Mouse (Mus musculus): Measurements from ENCODE around the gene Cd79b. TPM values are rescaled to one million over a fixed set of nuclear protein-coding genes. Genes with fewer than 3 reads are reported as not detected.

The Cd79b gene
- polyA plus RNA-seq, 1 experiment from 2014 or later = 3.6 TPM

DNA sequence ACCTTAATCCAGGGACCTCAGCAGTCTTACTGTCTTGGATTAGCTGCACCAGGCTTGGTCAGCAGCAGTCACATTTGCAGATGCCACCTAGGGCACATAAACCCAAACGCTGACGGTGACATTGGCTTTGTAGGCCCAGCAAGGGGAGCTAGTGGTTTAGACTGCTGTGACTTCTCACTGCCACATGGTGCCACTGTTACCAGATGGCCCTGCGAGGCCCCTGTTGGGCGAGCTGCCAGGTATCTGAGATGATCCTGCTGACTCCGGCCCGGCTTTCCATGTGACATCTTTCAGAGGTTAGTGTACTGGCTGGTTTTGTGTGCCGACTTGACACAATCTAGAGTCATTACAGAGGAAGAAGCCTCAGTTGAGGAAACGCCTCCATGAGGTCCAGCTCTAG is 25.2 kb downstream of the Cd79b start:
- ATAC-seq (replicated peaks; ENCODE audit: extremely low read depth, insufficient read depth, low FRiP score) = peak; percentile 75
- no peak overlapping the region for H3K4me2 ChIP-seq (ENCODE audit: low read depth, low read length)
- 30% methylated on average over 8 of the region's 8 CpGs for WGBS
- no peak overlapping the region for H3K27ac ChIP-seq (ENCODE audit: low read length)
- H3K9me3 ChIP-seq (replicated peaks; ENCODE audit: control insufficient read depth, low read length) = no peaks in the 10 kb centered on the region
- H3K4me1 ChIP-seq (ENCODE audit: control insufficient read depth, insufficient read depth, low read length) = peaks cover 5% of the 10 kb centered on the region; the same call in 1 of the 2 replicates
- no peaks in the 10 kb centered on the region for H3K36me3 ChIP-seq (ENCODE audit: control insufficient read depth, insufficient read depth)
- H3K9ac ChIP-seq (ENCODE audit: low read length) = no peak overlapping the region
- no peaks in the 10 kb centered on the region for H3K27me3 ChIP-seq (ENCODE audit: control insufficient read depth, insufficient read depth, low read length)
- H3K4me3 ChIP-seq (ENCODE audit: low read length) = no peak overlapping the region

DNA sequence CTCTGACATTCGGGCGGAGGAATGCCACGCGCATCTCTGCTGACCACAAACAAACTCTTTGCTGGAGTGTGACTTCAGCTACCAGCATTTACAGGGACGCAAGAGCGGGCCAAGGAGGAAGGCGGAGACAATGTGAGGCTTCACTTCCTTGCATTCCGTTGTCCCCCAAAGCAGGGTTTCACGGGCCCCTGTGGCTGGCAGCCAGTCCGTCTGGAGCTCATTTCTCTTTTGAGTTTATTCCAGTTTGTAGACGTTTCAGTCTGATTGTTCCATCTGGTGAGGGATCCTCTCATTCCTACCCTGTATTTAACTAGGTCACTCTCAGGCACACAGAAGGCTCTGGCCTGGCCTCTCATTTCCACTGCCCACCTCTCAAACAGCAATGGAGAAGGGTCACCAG is 27.6 kb downstream of the Cd79b start:
- no peaks in the 10 kb centered on the region for H3K27me3 ChIP-seq (ENCODE audit: control insufficient read depth, insufficient read depth, low read length)
- peaks cover 5% of the 10 kb centered on the region; the same call in 1 of the 2 replicates for H3K4me1 ChIP-seq (ENCODE audit: control insufficient read depth, insufficient read depth, low read length)
- 67% methylated on average over 11 of the region's 11 CpGs for WGBS
- no peak overlapping the region for H3K4me2 ChIP-seq (ENCODE audit: low read depth, low read length)
- no peak overlapping the region for H3K4me3 ChIP-seq (ENCODE audit: low read length)
- H3K9ac ChIP-seq (ENCODE audit: low read length) = no peak overlapping the region
- no peaks in the 10 kb centered on the region for H3K9me3 ChIP-seq (replicated peaks; ENCODE audit: control insufficient read depth, low read length)
- H3K36me3 ChIP-seq (ENCODE audit: control insufficient read depth, insufficient read depth) = no peaks in the 10 kb centered on the region
- no peak overlapping the region for H3K27ac ChIP-seq (ENCODE audit: low read length)
- ATAC-seq (replicated peaks; ENCODE audit: extremely low read depth, insufficient read depth, low FRiP score) = no peak

DNA sequence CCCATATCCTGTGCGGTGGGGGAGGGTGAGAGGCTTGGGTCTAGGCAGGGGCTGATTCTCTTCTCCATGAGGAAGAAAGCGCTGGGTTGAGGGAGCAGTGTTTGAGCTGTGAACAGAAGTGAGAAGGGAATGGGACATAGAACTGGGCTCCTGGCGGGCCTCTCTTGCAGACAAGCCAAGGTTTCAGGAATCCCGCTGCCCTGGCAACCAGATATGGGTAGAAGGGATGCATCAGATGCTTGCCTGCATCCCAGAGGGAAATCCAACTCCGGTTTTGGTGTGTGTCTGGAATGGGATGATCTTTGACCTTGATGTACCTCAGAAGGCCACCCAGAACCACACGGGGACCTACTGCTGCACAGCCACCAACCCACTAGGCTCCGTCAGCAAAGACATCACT is 28.4 kb downstream of the Cd79b start:
- H3K27ac ChIP-seq (ENCODE audit: low read length) = no peak overlapping the region
- no peak overlapping the region for H3K9ac ChIP-seq (ENCODE audit: low read length)
- no peaks in the 10 kb centered on the region for H3K27me3 ChIP-seq (ENCODE audit: control insufficient read depth, insufficient read depth, low read length)
- H3K4me2 ChIP-seq (ENCODE audit: low read depth, low read length) = no peak overlapping the region
- no peak for ATAC-seq (replicated peaks; ENCODE audit: extremely low read depth, insufficient read depth, low FRiP score)
- H3K4me3 ChIP-seq (ENCODE audit: low read length) = no peak overlapping the region
- no peaks in the 10 kb centered on the region for H3K9me3 ChIP-seq (replicated peaks; ENCODE audit: control insufficient read depth, low read length)
- WGBS = 73% methylated on average over 7 of the region's 7 CpGs
- H3K36me3 ChIP-seq (ENCODE audit: control insufficient read depth, insufficient read depth) = no peaks in the 10 kb centered on the region
- peaks cover 5% of the 10 kb centered on the region; the same call in 1 of the 2 replicates for H3K4me1 ChIP-seq (ENCODE audit: control insufficient read depth, insufficient read depth, low read length)

DNA sequence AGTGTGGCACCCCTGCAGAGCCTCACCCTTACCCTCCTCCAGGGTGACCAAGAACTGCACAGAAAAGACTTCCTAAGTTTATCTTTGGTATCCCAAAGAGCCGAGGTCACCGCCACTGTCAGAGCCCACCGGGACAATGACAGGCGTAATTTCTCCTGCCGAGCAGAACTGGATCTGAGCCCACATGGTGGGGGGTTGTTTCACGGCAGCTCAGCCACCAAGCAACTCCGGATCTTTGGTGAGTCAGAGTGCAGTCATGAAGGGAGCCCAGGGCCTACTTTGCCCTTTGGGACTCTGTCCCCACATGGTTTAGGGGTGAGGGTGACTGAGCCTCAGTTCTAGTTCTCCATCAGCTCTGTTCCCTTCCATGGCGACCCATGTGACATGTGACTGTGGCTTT is 30.4 kb downstream of the Cd79b start:
- Histone ChIP-seq H3K27me3 (ENCODE audit: control insufficient read depth, insufficient read depth, low read length) (no peaks in the 10 kb centered on the region), H3K27ac (ENCODE audit: low read length) (no peak overlapping the region), H3K4me3 (ENCODE audit: low read length) (no peak overlapping the region), H3K4me1 (ENCODE audit: control insufficient read depth, insufficient read depth, low read length) (peaks cover under 1% of the 10 kb centered on the region; the same call in 1 of the 2 replicates), H3K36me3 (ENCODE audit: control insufficient read depth, insufficient read depth) (no peaks in the 10 kb centered on the region), H3K9ac (ENCODE audit: low read length) (no peak overlapping the region), H3K4me2 (ENCODE audit: low read depth, low read length) (no peak overlapping the region), H3K9me3 (replicated peaks; ENCODE audit: control insufficient read depth, low read length) (no peaks in the 10 kb centered on the region)
- ATAC-seq (replicated peaks; ENCODE audit: extremely low read depth, insufficient read depth, low FRiP score) = no peak
- WGBS = 58% methylated on average over 8 of the region's 8 CpGs

DNA sequence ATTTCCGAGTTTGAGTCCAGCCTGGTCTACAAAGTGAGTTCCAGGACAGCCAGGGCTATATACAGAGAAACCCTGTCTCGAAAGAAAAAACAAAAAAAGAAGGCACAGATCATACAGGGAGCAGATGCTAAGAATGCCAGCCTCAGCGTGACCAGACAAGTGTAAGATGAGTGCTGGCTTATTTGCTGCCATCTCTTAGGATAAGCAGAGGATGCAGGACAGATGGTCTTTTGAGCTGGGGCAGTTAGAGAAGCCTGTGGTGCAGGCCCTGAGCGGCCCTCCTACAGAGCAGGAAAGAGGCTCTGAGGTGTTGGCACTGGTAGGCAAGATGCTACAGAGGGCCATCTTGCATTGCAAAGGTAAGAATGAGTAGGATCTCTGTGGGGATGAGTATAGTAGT is 31.2 kb downstream of the Cd79b start:
- Histone ChIP-seq H3K4me2 (ENCODE audit: low read depth, low read length) (no peak overlapping the region), H3K9me3 (replicated peaks; ENCODE audit: control insufficient read depth, low read length) (no peaks in the 10 kb centered on the region), H3K36me3 (ENCODE audit: control insufficient read depth, insufficient read depth) (no peaks in the 10 kb centered on the region), H3K27ac (ENCODE audit: low read length) (no peak overlapping the region), H3K27me3 (ENCODE audit: control insufficient read depth, insufficient read depth, low read length) (no peaks in the 10 kb centered on the region), H3K9ac (ENCODE audit: low read length) (no peak overlapping the region), H3K4me3 (ENCODE audit: low read length) (no peak overlapping the region), H3K4me1 (ENCODE audit: control insufficient read depth, insufficient read depth, low read length) (no peaks in the 10 kb centered on the region)
- no peak for ATAC-seq (replicated peaks; ENCODE audit: extremely low read depth, insufficient read depth, low FRiP score)
- 78% methylated on average over 4 of the region's 4 CpGs for WGBS

DNA sequence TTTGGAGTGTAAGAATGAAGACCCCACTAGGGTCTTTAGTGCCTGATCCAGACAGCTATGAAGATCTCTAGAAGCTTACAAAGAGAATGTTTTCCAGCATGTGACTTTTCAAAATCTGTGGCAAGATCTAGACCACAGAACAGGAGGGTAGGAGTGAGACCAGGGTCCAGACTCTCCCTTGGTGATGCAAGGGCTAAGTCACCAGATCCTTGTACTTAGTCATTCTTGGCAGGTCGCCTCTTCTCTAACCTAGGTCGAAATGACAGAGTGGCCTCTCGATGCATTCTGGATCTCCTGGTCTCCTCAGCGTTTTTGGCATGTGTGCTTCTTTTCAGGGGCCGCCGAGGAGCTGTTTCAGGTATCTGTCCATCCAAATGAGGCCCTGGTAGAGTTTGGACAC is 32.1 kb downstream of the Cd79b start:
- Histone ChIP-seq H3K4me2 (ENCODE audit: low read depth, low read length) (no peak overlapping the region), H3K4me1 (ENCODE audit: control insufficient read depth, insufficient read depth, low read length) (no peaks in the 10 kb centered on the region), H3K9me3 (replicated peaks; ENCODE audit: control insufficient read depth, low read length) (no peaks in the 10 kb centered on the region), H3K4me3 (ENCODE audit: low read length) (no peak overlapping the region), H3K27me3 (ENCODE audit: control insufficient read depth, insufficient read depth, low read length) (no peaks in the 10 kb centered on the region), H3K27ac (ENCODE audit: low read length) (no peak overlapping the region), H3K36me3 (ENCODE audit: control insufficient read depth, insufficient read depth) (no peaks in the 10 kb centered on the region), H3K9ac (ENCODE audit: low read length) (no peak overlapping the region)
- no peak for ATAC-seq (replicated peaks; ENCODE audit: extremely low read depth, insufficient read depth, low FRiP score)
- 71% methylated on average over 6 of the region's 6 CpGs for WGBS

DNA sequence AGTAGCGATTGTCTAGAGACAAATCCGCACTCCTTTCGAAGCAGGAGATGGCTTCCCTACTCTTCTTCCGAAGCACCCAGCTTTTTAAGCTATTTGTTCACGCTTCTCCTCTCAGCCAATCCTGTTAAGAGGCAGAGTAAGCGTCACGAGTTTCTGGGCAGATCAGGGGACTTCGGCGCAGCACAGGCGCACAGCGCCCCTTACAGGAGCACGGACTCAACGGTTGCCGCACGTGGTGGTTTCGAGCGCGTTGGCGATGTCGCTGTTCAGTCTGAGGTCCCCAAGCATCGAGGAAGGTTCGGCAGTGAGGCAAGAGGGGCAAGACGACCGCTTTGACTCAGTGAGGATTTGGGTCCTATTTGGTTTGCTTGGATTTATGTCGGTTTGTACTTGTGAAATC is 38.1 kb downstream of the Cd79b start, which contains the start of gene Tcam1:
Tcam1 (plus strand) TSS at position 219 of the 400 bp plus-strand sequence.
- Histone ChIP-seq H3K9ac (ENCODE audit: low read length) (peak within 1 kb of the TSS; percentile 40; the same call in 1 of the 2 replicates), H3K9me3 (replicated peaks; ENCODE audit: control insufficient read depth, low read length) (no peaks in the 10 kb centered on the region), H3K4me2 (ENCODE audit: low read depth, low read length) (peak within 1 kb of the TSS; percentile 62), H3K27me3 (ENCODE audit: control insufficient read depth, insufficient read depth, low read length) (no peaks in the 10 kb centered on the region), H3K4me3 (ENCODE audit: low read length) (peak within 1 kb of the TSS; percentile 20), H3K4me1 (ENCODE audit: control insufficient read depth, insufficient read depth, low read length) (peaks cover 12% of the 10 kb centered on the region), H3K36me3 (ENCODE audit: control insufficient read depth, insufficient read depth) (no peaks in the 10 kb centered on the region), H3K27ac (ENCODE audit: low read length) (no peak within 1 kb of the TSS)
- whole genome bisulfite sequencing = 5% methylated on average over 25 of the region's 25 CpGs
- no peak for ATAC-seq (replicated peaks; ENCODE audit: extremely low read depth, insufficient read depth, low FRiP score)

DNA sequence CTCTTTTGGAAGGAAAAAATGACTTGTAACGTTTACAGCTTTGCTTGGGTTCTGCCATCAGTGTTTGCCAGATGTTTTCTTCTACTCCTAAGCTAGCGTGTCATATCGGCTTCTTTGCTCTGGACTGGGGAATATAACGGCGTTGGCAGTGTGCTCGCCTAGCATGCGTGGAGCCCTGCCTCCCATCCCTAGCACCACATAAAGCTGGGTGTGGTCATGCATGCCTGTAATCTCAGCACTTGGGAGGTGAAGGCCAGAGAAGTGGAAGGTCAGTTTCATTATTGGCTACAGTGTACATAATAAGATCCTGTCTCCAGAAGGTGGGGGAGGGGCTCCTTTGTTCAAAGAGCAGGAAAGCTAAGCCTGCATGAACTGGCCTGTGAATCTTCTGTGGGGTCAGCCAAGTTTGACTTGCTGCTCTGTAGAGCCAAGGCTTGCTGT is 39.6 kb downstream of the Cd79b start:
- H3K27ac ChIP-seq (ENCODE audit: low read length) = peak overlapping the region; percentile 5; the same call in 1 of the 2 replicates
- H3K4me1 ChIP-seq (ENCODE audit: control insufficient read depth, insufficient read depth, low read length) = peaks cover 20% of the 10 kb centered on the region
- H3K9me3 ChIP-seq (replicated peaks; ENCODE audit: control insufficient read depth, low read length) = no peaks in the 10 kb centered on the region
- H3K27me3 ChIP-seq (ENCODE audit: control insufficient read depth, insufficient read depth, low read length) = no peaks in the 10 kb centered on the region
- no peaks in the 10 kb centered on the region for H3K36me3 ChIP-seq (ENCODE audit: control insufficient read depth, insufficient read depth)
- ATAC-seq (replicated peaks; ENCODE audit: extremely low read depth, insufficient read depth, low FRiP score) = no peak
- 65% methylated on average over 7 of the region's 7 CpGs for WGBS
- H3K9ac ChIP-seq (ENCODE audit: low read length) = no peak overlapping the region
- H3K4me3 ChIP-seq (ENCODE audit: low read length) = no peak overlapping the region
- H3K4me2 ChIP-seq (ENCODE audit: low read depth, low read length) = no peak overlapping the region

DNA sequence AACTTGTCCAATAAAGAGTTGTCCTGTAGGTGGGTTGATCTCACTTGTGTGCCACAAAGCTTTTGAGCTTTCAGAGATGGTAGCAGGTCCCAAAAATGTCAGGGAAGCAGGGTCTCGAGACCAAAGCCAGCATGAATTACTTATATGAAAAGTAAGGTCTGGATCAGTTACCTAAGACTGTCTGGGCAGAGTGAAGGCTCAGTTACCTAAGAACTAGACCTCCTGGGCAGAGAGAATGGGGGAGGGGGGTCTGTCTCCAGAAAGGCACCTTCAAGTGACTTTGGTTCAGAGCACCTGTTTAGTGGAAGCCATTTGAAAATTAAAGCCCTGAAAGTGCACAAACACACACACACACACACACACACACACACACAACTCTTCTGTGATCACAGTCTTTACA is 40.2 kb downstream of the Cd79b start:
- ATAC-seq (replicated peaks; ENCODE audit: extremely low read depth, insufficient read depth, low FRiP score) = no peak
- Histone ChIP-seq H3K27me3 (ENCODE audit: control insufficient read depth, insufficient read depth, low read length) (no peaks in the 10 kb centered on the region), H3K4me1 (ENCODE audit: control insufficient read depth, insufficient read depth, low read length) (peaks cover 20% of the 10 kb centered on the region), H3K9ac (ENCODE audit: low read length) (no peak overlapping the region), H3K36me3 (ENCODE audit: control insufficient read depth, insufficient read depth) (no peaks in the 10 kb centered on the region), H3K27ac (ENCODE audit: low read length) (peak overlapping the region; percentile 7; the same call in 1 of the 2 replicates), H3K4me2 (ENCODE audit: low read depth, low read length) (no peak overlapping the region), H3K9me3 (replicated peaks; ENCODE audit: control insufficient read depth, low read length) (no peaks in the 10 kb centered on the region), H3K4me3 (ENCODE audit: low read length) (no peak overlapping the region)
- WGBS = 85% methylated on average over 1 of the region's 1 CpGs
